Mouse (Mus musculus): Measurements from ENCODE around the gene Efna2.

The Efna2 gene

DNA sequence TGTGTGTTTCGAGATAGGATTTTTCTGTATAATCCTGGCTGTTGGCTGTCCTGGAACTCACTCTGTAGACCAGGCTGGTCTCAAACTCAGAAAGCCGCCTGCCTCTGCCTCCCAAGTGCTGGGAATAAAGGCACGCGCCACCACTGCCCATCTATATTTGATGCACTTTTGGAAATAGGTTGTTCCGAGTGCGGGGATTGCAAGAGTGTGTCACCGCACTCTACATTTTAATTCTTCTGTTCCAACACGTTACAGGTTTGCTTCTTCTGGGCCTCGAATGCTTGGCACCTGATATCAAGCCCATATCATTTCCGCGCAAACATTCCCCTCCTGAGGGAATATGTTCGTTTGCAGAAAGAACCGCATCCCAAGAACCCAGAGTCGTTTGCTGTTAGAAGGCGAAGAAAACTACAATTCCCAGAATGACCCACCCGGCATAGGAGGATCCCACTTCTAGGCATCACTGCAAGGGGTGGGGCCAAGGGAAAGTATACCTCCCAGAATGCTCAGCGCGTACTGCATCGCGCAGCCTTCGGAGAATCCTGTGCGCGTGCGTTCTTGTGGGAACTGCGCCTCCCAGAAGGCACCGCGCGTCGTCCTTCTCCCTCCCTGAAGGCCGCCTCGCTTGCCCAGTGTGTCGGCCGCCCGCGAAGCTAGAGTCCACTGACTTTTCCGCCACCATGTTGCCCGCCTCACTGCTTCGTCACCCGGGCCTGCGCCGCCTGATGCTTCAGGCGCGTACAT, 37.3 kb upstream of the Efna2 start:
- peak; percentile 96 for DNase-seq (ENCODE audit: low read depth)

GRCm38 (mm10) chr10:80142530-80142925, 36.8 kb upstream of the Efna2 start:
- DNase-seq (ENCODE audit: low read depth): no peak

- no peak for DNase-seq (ENCODE audit: low read depth)
These were observed 35.6 kb upstream of the Efna2 start for GRCm38 (mm10) chr10:80143664-80144063.

DNA sequence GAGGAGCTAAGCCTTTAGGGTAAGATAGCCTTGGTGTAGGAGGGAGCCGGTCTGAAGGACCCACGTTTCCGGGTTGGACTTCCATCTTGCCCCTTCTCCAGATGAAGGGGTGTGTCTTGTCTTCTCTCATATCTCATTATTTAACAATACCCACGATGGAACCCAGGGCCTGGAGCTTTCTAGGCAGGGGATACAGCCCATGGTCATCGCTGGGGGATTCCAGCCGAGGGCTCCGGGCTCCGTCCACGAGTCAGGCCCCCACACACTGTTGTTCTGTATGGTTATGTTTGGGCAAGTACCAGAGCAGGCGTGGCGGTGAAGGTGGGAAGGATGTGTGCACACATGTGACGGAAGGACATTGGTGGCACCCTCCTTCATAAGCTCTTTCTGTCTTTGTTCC, 35.1 kb upstream of the Efna2 start:
- DNase-seq (ENCODE audit: low read depth): no peak

DNA sequence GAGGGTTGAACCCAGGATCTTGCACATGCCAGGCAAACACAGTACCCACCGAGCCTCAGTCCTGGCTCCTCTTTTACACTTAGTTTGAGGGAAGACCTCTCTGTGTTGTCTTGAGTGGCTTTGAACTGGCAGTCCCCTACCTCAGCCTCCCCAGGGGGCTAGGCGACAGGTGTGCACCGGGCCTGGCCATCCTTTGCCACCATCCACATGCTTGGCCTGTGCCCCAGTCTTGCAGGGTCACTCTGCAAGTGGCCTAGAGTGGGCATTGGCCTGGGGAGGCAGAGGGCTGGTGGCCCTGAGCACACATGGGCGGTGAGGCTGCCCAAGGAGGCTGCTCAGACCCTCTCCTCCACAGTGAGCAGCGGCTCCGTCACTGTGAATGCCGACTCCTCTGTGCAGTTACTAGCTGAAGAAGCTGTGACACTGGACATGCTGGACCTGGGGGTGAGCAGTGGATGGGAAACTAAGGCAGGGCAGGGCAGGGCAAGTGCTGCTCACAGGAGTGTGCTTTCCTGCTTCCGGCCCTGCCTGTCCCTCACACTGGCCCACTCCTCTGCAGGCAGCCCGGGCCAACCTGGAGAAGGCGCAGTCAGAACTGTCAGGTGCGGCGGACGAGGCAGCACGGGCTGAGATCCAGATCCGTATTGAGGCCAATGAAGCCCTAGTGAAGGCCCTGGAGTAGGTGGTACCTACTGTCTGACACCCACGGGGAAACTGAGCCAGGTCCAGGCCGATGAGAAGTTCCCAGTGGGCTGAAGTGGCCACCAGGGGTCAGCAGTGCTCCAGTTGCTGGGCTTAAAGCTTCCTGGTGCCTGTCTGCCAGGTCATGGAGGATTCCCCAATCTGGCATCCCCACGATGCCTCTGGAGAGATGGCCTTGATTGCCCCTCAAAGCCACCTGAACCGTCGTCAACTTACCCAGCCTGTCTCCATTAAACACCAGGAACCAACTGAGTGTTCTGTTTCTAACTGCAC, 34.1 kb upstream of the Efna2 start:
- peak; percentile 86 for DNase-seq (ENCODE audit: low read depth)

DNA sequence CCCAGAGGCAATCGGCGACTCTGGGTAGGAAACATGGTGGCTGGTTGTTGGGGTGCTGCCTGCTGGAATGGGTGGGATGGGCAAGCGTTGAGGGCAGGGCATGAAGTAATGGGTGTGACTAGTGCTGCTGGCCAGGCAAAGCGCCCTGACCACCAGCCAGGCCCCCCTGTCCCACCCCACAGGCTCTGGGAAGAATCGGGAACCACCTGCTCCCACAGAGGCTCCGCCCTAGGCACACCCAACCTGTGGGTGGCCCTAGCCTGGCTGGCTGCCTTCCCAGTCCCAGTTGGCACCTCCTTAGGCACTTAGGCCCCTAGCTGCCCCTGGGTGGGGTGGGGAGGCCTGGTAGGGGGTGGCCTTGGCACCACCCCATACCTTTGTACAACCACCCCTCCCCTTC, 33.4 kb upstream of the Efna2 start:
- DNase-seq (ENCODE audit: low read depth): no peak

DNA sequence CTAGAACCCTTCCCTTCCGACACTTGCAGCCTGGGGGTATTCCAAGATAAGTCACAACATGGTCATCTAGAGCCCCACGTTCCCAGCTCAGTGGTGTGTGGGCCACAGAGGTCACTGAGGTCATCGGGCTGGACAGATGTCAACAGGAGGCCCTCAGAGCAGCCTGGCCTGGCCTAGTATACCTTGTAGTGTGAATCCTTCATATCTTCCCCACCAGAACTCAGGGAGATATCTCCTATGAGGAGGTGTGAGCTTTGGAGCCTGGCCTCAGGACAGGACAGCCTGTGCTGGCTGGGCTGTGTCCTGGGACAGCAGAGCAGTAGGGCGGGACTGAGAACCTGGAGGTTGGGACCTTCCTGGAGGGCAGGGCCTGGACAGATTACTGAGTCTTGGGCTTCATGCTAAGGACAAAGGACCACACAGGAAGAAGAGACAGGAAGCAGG, 32.7 kb upstream of the Efna2 start:
- no peak for DNase-seq (ENCODE audit: low read depth)

DNA sequence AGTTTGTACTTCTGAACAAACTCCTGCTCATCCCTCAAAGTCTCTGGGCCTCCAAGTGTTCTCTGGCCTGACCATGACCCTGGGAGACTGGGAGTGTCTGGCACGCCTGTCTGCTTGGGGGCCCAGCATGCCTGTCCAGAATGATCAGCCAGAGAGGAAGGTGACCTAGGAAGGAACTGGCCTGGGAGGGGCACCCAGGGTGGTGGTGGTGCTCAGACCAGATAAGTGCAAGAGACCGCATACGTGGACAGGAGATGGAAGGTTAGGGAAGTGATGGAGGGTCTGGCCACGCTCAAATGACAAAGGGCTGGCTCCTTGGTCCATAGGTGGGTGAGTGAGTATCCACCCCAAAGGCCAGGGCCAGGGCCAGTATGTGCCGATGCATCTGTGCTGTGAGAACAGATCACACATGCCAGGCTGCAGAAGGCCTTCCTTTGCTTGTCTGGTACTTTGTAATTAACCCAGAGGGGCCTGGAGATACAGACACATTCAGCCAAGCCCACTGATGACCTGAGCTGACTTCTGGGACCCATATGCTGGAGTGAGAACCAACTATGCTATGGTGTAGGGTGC, 32.0 kb upstream of the Efna2 start:
- peak; percentile 26 for DNase-seq (ENCODE audit: low read depth)

GRCm38 (mm10) chr10:80147719-80148601, 31.3 kb upstream of the Efna2 start, which contains the start of gene Midn:
Gene Midn, plus strand, starts transcription at chr10:80148272.
- DNase-seq (ENCODE audit: low read depth): peak; percentile 78

DNA sequence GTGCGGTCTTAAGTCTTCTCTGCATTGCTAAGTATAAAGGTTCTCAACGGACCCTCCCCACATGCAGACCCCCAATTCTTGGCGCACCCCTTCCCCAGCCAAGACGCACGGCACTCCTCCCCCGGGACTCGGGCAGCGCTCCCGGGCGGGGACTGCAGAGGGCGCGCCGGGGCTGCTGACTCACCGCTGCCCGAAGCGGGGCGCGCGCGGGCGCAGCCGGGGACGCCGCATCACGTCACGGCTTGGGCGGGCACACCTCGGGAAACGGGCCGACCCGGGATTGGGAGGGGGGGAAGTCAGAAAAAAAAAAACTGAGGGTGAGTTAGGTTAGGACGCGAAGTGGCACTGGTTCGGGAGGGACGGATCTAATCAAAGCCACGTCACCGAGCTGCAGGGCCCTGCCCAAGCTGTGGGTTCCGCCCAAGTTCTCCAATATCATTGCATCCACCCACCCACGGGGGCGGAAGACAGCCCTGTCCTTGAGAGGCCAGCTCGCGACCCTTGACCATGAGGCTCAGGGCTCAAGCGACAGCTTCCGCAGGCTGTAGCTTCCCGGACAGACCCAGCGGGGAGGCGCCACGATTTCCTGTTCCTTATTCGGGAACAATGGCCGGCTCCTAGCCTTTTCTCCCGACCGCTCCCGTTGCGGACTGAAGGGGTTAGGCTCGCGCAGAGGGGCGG, 30.5 kb upstream of the Efna2 start:
- peak; percentile 95 for DNase-seq (ENCODE audit: low read depth)

DNA sequence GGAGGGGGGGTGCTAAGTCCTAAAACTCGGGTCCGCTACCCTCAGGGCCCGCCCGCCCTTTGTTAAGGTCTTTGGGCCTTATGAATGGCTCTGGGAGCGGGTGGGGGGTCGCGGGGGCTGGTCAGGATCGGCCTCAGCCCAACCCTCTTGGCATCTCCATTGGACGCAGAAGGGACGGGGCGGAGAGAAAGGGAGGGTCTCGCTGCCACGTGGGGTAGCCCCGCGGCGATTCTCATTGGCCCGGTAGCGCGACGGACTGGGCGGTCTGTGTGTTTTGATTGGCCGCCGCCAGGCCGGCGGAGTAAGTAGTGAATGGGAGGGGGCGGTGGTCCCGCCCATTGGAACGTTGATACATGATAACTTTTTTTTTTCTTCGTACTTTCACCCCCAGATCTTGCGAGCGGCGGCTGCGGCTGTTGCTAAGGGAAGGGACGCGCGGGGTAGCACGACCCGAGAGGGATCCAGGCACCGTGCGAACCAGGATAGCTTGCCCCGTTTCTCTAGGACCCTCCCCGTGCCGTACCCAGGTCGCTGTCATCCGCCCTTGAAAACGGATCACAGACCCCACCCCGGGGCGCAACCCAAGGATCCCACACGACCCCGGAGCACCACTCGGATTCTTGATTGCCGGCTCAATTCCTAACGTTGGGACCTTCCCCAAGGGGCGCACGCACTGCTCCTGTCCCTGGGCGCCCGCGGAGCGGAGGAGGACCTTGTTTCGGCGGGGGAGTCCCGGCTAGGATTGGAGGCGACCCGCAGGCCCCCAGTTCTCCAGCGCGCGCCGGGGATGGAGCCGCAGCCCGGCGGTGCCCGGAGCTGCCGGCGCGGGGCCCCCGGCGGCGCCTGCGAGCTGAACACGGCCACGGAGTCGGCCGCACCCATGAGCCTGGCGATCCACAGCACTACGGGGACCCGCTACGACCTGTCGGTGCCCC, 29.7 kb upstream of the Efna2 start:
- peak; percentile 98 for DNase-seq (ENCODE audit: low read depth)

DNA sequence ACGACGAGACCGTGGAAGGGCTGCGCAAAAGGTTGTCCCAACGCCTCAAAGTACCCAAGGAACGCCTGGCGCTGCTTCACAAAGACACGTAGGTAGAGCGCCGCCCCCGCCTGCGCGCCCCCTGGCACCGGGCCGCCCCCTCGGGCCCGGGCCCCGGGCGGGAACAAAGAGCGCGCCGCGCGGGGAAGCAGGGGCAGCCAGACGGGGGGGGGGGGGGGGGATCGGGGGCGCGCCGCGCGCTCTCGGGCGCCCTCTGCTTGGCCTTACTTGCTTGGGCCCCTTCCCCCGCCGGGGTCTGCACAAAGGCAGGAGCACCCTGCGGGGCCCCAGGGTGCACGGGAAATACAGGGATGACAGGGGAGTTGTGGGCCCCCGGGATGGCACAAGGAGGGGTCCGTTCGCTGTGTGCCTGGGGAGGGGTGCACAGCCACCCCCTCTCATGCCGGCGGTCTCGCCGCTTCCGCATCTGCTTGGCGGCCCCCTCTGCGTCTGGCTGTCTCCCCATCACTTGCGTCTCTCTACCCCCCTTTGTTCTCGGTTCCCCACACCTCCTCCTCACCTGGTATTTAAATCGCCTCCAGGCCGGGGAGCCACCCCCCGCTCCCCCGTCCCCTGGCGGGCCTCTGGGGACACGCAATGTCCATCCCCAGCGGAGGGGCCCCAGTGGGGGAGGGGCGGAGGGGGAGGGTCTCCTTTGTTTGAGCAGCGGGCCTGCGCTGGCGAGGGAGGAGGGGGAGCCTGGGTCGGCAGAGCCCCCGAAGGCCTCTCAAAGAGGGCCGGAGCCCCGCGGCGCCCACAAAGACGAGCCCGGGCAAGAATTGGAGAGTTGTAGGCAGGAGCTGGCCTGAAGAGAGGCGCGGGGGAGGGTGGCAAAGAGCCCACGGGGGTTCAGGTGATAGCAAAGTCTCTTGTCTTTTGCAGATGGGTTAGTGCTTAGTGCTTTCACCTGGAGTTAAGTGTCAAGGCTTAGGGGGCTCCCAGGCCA, 28.8 kb upstream of the Efna2 start:
- peak; percentile 81 for DNase-seq (ENCODE audit: low read depth)

DNA sequence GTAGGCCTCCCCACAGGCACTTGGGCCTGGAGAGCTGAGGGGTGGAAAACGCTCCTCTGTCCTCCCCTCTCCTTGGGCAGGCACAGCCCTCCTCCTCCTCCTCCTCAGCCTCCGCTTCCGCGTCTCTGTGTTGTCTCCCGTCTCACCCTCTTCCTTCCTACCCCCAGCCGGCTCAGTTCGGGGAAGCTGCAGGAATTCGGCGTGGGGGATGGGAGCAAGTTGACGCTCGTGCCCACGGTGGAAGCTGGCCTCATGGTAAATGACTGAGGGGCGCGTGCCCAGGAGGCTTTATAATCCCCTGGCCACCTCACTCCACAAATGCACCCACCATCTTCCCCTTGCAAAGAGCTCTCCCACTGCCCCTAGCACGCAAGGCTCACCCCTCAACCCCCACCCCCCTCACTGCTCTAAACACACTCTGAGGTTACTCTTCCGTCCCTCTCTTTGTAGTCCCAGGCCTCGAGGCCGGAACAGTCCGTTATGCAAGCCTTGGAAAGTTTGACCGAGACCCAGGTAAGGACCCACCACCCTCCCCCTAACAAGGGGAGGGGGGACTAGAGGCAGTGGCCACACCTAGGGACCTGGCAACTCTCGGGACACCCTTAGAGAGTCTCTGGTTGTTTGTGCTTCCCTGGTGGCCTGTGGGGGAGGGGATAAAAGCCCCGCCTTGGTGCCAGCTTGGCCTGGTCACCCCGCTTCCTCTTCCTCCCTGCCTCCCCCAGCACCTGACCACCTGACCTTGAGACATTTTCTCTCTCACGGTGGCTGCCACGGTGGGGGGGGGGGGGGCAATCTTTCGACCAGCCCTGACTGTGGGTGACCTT, 27.9 kb upstream of the Efna2 start:
- DNase-seq (ENCODE audit: low read depth): peak; percentile 67

DNA sequence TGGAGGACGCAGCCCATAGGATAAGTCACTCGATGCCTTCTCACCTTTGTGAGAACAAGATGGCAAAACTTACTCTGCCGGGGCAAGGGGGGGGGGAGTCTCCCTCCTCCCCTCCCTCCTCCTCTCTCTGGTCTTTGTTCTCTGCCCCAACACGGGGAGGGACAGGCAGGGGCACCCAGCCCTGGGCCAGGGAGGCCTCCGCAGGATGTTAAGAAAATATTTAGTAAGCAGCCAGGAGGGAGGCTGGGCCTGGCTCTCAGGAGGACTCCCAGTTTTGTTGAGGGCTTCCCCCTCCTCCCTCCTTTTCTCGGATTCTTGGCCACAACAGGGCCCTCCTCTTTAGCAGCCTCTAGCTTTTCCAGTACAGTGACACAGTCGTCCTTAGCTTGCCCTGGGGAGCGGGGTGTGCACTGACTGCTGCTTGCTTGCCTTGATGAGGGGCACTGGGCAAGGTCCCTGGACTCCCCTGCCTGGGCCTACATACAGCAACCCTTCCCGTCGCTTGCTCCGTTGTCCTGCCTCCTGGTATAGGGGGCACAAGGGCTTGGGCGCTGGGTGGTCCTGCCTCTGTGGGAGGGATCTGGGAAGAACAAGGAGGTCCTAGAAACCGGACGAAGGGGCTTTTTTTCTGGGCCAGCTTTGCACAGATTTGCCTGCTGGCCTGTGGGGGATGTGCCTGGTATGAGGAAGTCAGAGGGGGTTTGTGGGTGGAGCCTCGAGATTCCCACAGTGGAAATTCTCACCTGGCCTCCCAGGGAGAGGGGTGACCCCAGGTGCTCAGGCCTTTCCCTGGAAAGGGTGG, 27.0 kb upstream of the Efna2 start:
- peak; percentile 74 for DNase-seq (ENCODE audit: low read depth)

GRCm38 (mm10) chr10:80152873-80153260, 26.4 kb upstream of the Efna2 start:
- no peak for DNase-seq (ENCODE audit: low read depth)

DNA sequence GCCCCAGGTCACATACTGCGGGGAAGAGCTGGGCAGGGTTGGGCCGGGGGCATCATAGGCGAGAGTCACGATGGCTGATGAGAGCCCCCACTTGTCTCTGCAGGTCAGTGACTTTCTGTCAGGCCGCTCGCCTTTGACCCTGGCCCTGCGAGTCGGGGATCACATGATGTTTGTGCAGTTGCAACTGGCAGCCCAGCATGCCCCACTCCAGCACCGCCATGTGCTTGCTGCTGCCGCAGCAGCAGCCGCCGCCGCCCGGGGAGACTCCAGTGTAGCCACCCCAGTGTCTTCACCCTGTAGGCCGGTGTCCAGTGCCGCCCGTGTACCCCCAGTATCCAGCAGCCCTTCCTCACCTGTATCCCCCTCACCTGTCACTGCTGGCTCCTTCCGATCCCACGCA, 25.6 kb upstream of the Efna2 start:
- no peak for DNase-seq (ENCODE audit: low read depth)

- no peak for DNase-seq (ENCODE audit: low read depth)
These were observed 24.9 kb upstream of the Efna2 start for GRCm38 (mm10) chr10:80154384-80154783.

Data from naive thymus-derived CD4-positive, alpha-beta T cell, adult 2 months (primary cell).